Mouse (Mus musculus) gastrocnemius, postnatal 4 days (tissue): ENCODE data around the gene Tbc1d8. TPM values are rescaled to one million over a fixed set of nuclear protein-coding genes. Genes with fewer than 3 reads are reported as not detected.

Experiments used
- DNase-seq, 2 experiments: peaks; one replicate each; pipeline ENCODE4 v3.0.0; 2021 to 2022; ENCODE audit warnings: low spot score in 2 of 2, mixed read lengths in 2 of 2
- total RNA-seq, 2 experiments: library from RNA; stranded (reverse); gene quantifications; 2 replicates each; pipeline ENCODE4 v1.2.3; 2021

The Tbc1d8 gene
- total RNA-seq, 2 experiments from 2014 or later = 21.2 to 21.4 TPM

DNA sequence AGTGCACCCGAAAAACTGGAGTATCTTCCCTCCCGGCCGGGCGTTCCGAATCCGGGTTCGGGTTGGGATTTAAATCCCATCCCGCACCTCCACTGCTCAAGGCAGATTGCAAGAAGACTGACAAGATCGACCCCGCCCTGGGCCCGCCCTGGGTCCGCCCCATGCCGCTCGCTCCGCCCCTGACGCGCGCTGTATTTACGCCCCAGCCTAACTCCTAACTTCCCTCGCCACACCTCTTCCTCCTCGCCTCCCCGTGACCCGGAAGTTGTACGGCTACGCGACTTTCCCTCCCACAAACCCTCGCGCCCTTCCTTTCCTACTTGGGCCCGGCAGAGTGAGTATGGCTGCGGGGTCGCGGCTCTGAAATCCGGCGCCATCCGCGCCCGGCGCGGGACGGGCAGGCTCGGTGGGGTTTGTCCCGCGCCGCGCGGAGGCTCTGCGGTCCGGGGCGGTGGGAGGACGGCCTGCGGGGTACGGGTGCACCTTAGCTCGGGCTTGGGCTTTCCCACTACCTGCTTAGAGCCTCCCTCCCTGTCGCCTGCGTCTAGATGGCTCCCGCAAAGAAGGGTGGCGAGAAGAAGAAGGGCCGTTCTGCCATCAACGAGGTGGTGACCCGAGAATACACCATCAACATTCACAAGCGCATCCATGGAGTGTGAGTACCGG lies 110.8 kb downstream of the Tbc1d8 start, which contains the start of gene Rpl31:
TSS of gene Rpl31 (plus strand) at position 242 of the 666 bp plus-strand sequence.
- DNase-seq = peak; percentile 95 to 96

DNA sequence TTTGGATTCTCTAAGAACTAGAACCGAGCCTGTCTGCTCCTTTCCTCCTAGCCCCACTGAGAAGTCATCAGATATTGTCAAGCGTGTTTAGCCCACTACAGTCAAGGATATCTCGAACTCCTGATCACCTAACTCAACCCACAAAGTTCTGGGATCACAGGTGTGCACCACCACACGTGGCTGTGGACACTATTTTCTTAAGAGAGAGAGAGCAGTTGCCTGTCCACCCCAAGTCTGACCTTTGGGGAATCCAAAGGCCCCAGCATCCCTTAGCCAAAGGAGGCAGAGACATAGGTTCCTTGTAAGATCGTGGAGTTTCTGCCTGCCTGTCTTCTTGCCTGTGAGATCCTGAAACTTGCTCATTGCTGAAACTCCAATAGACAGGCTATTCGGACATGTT lies 111.5 kb downstream of the Tbc1d8 start:
- DNase-seq = no peak

DNA sequence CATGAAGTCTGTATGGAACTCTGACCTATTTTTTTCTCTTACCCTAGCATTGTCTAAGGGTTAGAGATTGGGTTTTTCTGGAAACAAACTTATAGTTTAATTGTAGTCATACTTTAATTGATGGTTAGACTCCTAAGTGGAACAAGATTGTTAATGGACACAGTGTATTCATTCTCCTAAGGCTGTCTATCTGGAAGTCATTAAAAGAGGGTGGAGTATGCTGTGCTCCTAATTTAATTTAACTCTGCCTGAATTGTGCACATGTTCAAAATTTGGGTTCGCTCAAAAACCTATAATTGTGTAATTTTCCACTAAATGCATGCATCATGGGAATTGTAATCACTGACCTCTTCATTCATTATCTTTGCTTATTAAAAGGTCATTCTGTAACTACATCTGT lies 113.0 kb downstream of the Tbc1d8 start:
- DNase-seq = no peak

DNA sequence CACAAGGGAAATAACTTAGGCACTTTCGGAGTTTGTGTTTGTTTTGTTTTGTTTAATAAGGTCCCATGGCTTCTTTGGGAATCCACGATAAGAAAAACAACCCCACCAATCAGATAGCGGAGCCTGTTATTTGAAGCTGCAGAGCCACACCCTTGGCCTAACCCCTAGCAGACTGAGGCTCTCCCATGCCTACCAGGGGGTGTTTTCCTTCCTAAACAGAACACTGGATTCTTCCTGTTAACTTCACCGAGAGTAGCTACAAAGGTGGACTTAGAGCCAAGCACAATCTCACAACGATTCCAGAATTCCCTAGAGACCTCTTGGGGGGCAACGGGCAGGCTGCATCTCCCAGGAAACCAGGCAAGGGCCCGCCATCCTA lies 116.1 kb downstream of the Tbc1d8 start:
- no peak for DNase-seq

DNA sequence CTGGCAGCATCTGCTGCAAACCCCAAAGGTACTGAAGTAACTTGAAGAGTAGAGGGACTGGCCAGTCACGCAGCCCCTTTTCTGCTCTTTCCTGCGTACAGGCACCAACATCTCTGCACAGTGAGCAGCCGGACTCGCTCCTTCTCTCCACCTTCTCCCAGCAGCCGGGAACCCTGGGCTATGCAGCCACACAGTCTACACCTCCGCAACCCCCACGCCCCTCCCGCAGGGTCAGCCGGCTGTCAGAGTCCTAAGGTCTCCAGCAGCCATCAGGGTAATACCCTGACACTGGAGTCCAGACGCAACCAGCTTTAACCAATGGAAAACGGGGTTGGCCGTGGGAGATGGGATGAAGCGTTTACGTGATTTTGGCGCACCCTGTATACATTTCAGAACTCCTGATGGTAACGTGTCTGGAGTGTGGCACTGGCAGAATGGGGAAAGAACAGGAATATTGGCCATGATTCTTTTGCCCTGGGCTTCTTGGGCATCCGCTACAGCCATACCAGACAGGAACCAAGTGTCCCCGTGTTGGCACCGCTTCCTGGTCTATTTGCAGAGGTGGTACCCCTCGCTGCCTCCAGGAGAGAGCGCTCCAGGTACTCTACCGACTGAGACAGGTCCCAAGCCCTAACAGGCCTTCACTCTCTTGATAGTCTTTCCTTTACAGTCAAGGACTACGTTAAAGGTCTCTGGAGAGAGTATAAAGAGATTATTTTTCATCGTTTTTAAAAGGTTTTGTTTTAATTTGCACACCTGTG lies 116.6 kb downstream of the Tbc1d8 start:
- no peak for DNase-seq

DNA sequence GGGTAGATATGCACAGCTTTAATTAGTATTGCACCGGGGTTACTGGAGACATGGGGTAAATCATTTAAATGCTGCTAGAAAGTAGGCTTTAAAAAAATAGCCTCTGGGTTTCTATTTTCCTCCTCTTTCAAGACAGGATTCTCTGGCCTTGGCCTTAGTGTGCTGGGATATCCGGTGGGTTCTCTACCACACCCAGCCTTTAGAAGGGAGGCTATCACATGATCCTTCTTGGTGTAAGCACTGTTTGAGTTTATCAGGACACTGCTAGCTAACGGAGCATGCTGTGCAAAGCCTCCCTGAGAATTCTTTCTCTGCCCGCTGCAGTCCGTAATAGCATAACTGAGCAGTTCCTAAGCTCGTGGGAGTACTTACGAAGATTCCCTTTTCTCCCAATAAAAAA lies 129.1 kb downstream of the Tbc1d8 start:
- no peak for DNase-seq

DNA sequence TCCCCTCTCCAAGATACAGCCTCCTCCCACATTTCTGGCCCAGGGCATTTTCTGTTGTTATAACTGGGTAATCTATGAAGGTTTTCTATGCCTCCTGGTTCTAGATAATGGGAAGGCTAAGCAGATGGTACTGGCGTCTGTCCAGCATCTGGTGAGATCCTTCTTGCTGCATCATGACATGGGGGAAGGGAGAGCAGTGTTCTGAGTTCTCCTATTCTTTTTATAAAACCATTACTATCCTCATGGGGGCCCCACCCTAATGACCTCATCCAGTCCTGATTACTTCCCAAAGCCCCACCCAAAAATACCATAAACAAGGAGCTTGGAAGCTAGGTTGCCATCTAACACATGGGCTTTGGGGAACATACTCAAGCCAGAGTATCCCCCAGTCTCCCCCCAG lies 129.6 kb downstream of the Tbc1d8 start:
- DNase-seq = no peak

DNA sequence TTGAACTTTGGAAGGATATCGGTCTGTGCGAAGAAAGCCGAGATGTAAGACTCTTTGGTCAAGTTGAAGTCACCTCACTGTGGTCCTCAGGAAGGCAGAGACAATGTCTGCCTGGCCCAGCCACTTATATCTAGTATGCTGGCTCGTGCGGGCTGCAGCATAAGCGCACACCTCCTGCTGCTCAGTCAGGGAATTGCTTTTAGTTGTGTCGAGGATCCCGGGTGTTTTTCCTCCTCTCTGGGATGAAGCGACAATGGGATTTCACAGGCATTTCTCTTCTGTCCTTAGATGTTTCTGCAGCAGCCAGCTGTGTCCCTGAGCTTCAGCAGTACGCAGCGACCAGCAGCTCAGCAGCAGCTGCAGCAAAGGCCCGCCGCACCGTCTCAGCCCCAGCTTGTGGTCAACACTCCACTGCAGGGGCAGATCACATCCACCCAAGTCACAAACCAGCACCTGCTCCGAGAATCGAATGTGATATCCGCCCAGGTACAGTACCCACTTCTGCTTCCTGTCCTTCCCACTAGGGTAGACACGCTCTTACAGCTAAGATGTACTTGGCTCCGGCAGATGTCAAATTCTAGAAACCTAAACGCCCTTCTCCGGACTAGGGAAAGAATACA lies 133.5 kb downstream of the Tbc1d8 start:
- DNase-seq = no peak

DNA sequence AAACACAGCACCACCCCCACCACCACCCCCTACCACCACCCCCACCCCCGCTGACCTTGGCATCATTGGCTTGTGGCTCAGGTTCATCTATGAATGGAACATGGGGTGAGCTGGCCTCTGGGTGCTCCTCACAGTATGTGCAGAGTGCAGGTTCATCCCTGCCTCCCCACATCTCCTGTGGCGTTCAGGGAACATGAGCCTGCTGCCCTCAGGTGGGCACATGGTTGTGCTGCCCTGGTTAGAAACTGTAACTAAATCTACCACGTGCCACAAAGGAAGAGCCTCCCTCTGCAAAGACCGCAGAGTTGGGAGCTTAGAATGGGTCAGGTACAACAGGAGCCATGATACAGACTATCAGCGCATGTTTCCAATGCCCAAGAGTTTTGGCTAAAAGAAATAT lies 135.3 kb downstream of the Tbc1d8 start:
- DNase-seq = no peak

DNA sequence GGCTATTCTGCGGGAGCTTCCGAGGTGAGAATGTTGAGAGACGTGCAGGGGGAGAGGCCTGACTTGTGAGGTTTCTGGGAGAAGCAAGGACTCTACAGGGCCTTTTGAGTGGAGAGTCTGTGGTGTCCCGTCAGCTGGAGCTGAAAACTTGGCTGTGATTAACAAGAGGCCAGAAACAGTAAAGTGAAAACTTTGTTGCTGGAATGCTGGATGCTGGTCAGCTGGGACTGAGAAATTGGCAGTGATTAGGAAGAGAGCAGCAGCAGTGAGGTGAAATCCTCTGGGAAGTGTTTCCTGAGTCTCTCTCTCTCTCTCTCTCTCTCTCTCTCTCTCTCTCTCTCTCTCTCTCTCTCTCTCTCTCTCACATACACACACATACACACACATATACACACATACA lies 136.7 kb downstream of the Tbc1d8 start:
- DNase-seq = no peak

DNA sequence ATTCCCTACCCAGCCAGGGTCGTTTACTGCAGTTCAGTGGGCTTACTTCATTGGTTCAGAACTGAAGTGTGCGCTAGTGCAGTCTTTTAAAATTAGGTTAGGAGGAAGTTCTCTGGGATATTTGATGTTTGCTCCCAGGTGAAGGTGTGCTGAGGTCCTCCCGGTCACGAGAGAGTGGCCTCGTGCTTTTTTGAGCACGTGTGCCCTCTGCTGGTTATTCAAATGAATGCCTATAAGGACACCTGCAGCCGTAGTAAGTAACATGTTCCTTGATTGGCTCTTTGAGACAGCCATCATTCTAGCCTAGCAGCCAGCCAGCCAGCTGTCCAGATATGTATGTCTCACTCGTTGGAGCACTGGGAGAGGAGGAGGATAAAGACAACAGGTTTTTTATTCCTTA lies 137.9 kb downstream of the Tbc1d8 start:
- DNase-seq = no peak

DNA sequence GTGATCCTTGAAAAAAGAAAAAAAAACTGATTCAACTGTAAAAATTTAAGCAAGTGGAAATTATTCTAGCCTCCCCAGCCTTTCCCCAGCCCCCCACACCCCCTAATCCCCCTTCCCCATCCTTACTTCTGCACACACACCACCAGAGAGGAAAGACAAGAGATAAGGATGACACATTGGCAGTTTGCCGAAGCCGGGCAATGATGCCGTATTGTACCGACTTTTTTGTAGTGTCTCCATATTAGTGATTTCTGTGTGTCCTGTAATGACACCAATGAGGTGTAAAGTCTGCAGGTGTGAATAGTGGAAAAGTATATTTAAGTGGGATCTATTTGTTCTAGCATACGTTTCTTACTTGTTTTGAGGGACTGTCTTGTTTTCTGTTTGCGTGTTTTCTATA lies 138.4 kb downstream of the Tbc1d8 start:
- no peak for DNase-seq

DNA sequence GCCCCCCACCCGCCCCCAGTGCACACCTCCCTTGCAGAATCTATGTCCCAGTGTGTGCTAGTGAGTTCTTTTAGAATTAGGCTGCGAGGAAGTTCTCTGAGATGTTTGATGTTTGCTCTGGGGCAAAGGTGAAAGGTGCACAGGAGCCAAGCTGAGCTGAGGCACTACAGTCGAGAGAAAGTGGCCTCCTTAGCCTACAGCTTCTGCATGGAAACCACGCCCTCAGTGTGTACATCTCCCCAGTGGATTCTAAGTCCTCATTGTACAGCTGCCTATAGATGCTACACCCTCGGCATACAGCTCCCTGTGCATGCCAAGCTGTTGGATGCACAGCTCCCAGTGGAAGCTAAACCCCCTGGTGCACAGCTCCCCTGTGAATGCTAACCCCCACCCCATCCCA lies 139.1 kb downstream of the Tbc1d8 start:
- DNase-seq = no peak

DNA sequence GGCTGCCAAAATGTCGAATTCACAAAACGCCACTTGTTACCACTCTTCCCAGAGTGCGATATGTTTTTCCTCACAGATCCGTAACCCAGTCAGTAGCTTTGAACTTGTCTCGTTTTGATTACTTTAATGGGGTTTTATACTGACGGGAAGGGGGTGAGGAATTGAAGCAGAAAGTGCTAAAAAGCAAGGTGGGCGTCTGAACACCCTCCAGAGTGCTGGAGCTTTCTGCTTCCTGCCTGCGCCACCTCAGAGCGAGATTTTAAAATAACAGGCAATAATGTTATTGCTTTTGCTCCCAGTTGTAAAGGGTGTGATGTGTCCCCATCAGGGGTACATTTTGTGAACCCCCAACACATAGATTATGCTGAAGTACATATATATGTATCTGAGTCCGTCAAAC lies 139.7 kb downstream of the Tbc1d8 start:
- DNase-seq = no peak

DNA sequence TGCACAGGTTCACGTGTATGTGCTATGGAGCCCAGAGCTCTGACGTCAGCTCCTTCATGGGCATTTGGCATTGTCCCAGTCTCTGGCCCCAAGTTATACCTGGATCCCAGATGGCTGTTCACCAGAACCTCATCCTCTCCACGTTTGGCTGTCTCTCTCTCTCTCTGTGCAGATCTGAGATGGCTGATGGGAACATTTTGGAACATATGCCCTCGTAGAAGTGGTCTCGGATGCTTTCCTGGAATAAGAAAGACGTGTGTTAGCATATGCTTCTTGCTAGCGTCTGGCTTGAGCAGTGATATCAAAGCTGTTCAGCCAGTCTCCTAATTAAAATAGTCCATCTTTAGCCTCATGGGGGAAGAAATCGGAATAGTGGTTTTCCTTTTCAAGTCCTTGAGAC lies 141.8 kb downstream of the Tbc1d8 start:
- DNase-seq = no peak

DNA sequence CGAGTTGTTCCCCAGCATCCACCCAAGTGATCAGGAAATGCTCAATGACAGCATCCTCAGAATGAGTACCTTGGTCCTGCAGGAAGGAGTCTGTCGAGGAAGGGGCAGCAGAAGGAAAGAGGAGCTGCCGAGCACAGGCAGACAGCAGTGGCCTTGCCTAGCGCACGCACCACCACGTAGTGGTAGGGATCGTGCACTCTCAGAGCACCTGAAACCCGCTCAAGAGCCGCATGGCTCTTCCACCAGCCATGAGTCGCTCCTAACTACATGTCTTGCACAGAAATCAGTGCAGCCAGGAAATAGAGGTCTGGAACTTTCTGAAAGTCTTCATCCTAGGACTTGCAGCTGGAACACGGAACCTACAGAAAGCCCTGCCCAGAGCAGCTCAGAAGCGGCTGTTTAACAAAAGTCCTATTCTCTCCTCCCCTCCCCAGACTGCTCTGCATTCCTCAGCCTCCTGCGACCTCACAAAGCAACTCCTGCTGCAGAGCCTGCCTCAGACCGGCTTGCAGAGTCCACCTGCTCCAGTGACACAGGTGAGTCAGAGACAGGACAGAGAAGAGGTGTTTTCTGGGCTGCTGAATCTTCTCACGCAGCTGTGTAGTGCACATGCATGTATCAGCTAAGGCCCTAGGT lies 142.9 kb downstream of the Tbc1d8 start:
- DNase-seq = no peak

DNA sequence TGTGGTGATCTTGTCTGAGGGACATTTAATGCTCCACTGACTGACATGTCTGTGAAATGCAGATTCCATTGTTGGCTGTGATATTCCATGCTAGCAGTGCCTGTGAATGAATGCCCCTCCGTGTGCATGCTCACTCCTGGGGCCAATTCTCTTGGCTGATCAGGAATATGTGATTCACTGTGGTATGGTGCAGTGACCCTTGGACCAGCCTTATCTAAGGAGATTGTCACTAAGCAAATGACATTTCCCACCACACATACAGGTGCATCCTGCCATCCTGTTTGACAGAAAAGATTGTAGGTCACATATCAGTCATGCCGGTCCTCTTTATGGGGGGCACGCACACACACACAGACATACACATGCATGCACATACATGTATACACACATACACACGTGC lies 146.1 kb downstream of the Tbc1d8 start:
- no peak for DNase-seq

DNA sequence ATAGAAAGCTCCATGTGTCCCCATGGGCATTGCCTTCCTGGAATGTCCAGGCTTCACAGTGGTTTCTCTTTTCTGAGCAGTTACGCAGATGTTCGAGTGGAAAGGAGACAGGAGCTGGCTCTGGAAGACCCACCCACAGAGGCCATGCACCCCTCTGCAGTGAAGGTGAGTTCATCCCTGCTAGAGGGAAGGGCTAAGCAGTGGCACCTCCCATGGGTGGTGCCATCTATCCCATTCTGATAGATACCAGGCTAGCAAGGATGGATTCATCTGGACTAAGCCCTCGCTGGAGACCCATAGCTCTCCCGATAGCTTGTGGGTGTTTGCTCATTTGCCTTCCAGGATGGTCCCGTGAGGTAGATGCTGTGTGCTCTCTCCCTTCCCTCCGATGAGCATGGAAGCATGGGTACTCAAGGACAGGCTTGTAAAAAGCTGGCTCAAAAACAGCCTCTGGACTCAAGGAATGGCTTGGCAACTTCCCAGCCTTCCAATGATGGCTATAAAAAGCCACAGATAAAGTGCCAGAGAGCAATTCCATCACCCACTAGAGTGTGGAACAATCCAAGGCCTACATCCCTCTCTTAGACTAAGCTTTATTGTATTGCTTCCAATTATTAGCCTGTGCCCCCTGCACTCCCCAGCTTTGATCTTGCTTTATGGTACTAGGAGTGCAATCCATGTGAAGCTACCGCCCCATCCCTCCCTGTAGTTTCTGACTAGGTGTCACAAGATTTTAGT lies 147.5 kb downstream of the Tbc1d8 start:
- peak in 1 of 2 experiments; percentile 29 for DNase-seq

DNA sequence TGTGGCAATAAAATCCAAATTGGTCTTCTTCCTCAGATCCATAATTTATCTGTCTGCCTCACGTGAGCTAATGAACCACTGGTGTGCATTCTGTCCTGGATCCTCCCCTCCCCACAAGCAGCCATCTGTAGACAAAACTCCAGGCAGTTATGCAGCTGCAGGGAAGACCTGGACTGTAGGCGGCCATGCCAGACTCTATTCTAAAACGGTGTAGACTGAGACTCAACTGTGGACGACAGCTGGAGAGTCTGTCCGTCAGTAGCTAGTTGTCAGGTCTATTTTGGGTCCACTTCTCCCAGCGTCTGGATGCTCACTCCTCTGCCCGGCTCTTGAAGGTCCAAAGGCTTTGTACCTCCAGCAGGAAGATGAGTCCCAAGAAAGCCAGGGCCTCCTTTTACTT lies 151.0 kb downstream of the Tbc1d8 start:
- no peak for DNase-seq

DNA sequence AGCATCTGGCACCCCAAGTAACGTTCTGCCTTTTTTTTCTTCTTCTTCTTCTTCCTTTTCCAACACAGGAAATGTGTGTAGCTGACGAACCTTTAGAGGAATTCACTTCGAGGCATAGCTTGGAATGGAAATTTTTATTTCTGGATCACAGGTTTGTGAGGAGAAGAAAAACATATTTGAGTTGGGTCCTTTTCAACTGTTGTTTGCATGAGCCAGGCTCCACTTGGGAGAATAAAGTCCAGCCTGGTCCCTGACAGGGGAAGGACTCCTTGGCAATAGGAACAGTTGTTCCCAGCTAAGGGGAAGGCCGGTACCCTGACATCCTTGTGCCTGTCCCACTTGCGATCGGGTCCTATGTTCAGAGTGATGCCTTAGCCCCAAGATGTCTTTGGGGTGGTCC lies 153.3 kb downstream of the Tbc1d8 start:
- no peak for DNase-seq

DNA sequence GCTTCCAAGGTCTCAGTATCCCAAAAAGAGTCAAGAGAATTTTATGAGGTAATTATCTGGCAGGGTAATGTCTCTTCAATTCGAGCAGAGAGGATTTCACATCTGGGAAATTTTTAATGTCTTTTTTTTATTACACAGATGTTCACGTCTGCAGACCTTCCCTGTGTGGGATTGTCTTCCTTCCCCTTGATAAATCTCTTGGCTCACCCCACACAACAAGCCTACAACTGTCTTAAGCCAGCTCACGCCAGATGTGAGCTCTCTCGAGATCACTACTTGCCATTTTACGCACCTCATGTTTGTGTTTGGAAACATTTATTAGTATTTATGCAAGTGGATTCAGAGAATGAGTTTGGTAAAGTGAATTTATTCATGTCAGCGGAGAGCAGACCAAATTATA lies 156.6 kb downstream of the Tbc1d8 start:
- no peak for DNase-seq
